Mouse (Mus musculus) embryonic facial prominence, embryonic 15.5 days (tissue): ENCODE measurements around the gene Kmt2e. TPM values are rescaled to one million over a fixed set of nuclear protein-coding genes. Genes with fewer than 3 reads are reported as not detected.
"Not testable (repeated sequence)": the region's sequence is repeated elsewhere in the genome, so short reads cannot be mapped to it uniquely, and the experiment has no call there.

ENCODE experiments used
- ATAC-seq: fragments of 200-750 bp; cut with Nextera tagmentation; 2 replicates; pipeline ENCODE4 v1.8.0; 2017; ENCODE audit warnings: low read depth, moderate TSS enrichment; ENCODE audit not compliant: insufficient number of reproducible peaks, low FRiP score, low TSS enrichment
- H3K27ac ChIP-seq: fragments of 300-500 bp; sonication (generic); replicated peaks from 2 replicates; pipeline ENCODE4 v1.5.1; 2015; ENCODE audit warnings: mild to moderate bottlenecking, inconsistent platforms
- H3K27me3 ChIP-seq: fragments of 300-500 bp; sonication (generic); 2 replicates; pipeline ENCODE4 v1.6.1; 2015; ENCODE audit warnings: inconsistent platforms
- H3K36me3 ChIP-seq: fragments of 300-500 bp; sonication (generic); 2 replicates; pipeline ENCODE4 v1.6.1; 2015; ENCODE audit warnings: mild to moderate bottlenecking, inconsistent platforms
- H3K4me1 ChIP-seq: fragments of 300-500 bp; sonication (generic); 2 replicates; pipeline ENCODE4 v1.6.1; 2015; ENCODE audit warnings: inconsistent platforms
- H3K4me2 ChIP-seq: fragments of 300-500 bp; sonication (generic); replicated peaks from 2 replicates; pipeline ENCODE4 v1.6.1; 2015; ENCODE audit warnings: mild to moderate bottlenecking, inconsistent platforms
- H3K4me3 ChIP-seq: fragments of 300-500 bp; sonication (generic); replicated peaks from 2 replicates; pipeline ENCODE4 v1.5.1; 2015; ENCODE audit warnings: mild to moderate bottlenecking, inconsistent platforms
- H3K9ac ChIP-seq: fragments of 300-500 bp; sonication (generic); 2 replicates; pipeline ENCODE4 v1.6.1; 2015; ENCODE audit warnings: inconsistent platforms
- H3K9me3 ChIP-seq: fragments of 300-500 bp; sonication (generic); replicated peaks from 2 replicates; pipeline ENCODE4 v1.6.1; 2016; ENCODE audit warnings: inconsistent platforms
- WGBS: fragments of 180-500 bp; shearing (Covaris S2); methylation state at CpG from one replicate; pipeline ENCODE4 v1.1.7; 2015; 5-methylcytosine and 5-hydroxymethylcytosine counted together
- polyA plus RNA-seq: library from polyadenylated mRNA; unstranded; fragments of >200 nt; fragmentation: Nextera tagmentation; extraction: Ambion mirVana; gene quantifications from 2 replicates; pipeline ENCODE4 v1.2.1, GENCODE M21; 2015

Kmt2e gene
- polyA plus RNA-seq, 1 experiment from 2014 or later = 109 TPM

- H3K9ac ChIP-seq = peak overlapping the region; percentile 99
- no peak for ATAC-seq
- under 1% methylated on average over 46 of the region's 46 CpGs for WGBS
- H3K9me3 ChIP-seq = no peaks in the 10 kb centered on the region
- no peaks in the 10 kb centered on the region for H3K27me3 ChIP-seq
- peak overlapping the region; percentile 69 for H3K4me2 ChIP-seq
- peak overlapping the region; percentile 87 for H3K4me3 ChIP-seq
- no peaks in the 10 kb centered on the region for H3K36me3 ChIP-seq
- H3K27ac ChIP-seq = peak overlapping the region; percentile 100
- 0 out of 2 replicates have a peak, but pooled peaks cover 7% of the 10 kb centered on the region for H3K4me1 ChIP-seq
Measured at GRCm38 (mm10) chr5:23434598-23435481, 599 bp downstream of the Kmt2e start.

GRCm38 (mm10) chr5:23435482-23436125 lies 1.4 kb downstream of the Kmt2e start:
- Histone ChIP-seq H3K9me3 (no peaks in the 10 kb centered on the region), H3K9ac (peak overlapping the region; percentile 99), H3K27me3 (no peaks in the 10 kb centered on the region), H3K4me2 (peak overlapping the region; percentile 69), H3K36me3 (no peaks in the 10 kb centered on the region), H3K4me1 (0 out of 2 replicates have a peak, but pooled peaks cover 4% of the 10 kb centered on the region), H3K27ac (peak overlapping the region; percentile 100), H3K4me3 (peak overlapping the region; percentile 87)
- WGBS = under 1% methylated on average over 13 of the region's 13 CpGs
- no peak for ATAC-seq

- Histone ChIP-seq H3K27me3 (no peaks in the 10 kb centered on the region), H3K4me1 (no peaks in the 10 kb centered on the region), H3K4me3 (peak overlapping the region; percentile 87), H3K9ac (no peak overlapping the region), H3K36me3 (no peaks in the 10 kb centered on the region), H3K4me2 (peak overlapping the region; percentile 69), H3K27ac (no peak overlapping the region), H3K9me3 (no peaks in the 10 kb centered on the region)
- 11% methylated on average over 2 of the region's 2 CpGs for WGBS
- no peak for ATAC-seq
Measured at GRCm38 (mm10) chr5:23436735-23437134, 2.5 kb downstream of the Kmt2e start.

- Histone ChIP-seq H3K4me2 (no peak overlapping the region), H3K9ac (no peak overlapping the region), H3K36me3 (no peaks in the 10 kb centered on the region), H3K4me3 (no peak overlapping the region), H3K9me3 (no peaks in the 10 kb centered on the region), H3K27ac (no peak overlapping the region), H3K4me1 (peaks cover 6% of the 10 kb centered on the region; the same call in 1 of the 2 replicates), H3K27me3 (no peaks in the 10 kb centered on the region)
- no peak for ATAC-seq
- WGBS = 85% methylated on average over 3 of the region's 3 CpGs
Measured at GRCm38 (mm10) chr5:23439857-23440256, 5.6 kb downstream of the Kmt2e start.

- Histone ChIP-seq H3K9me3 (no peaks in the 10 kb centered on the region), H3K9ac (no peak overlapping the region), H3K27ac (no peak overlapping the region), H3K4me1 (peaks cover 6% of the 10 kb centered on the region; the same call in 1 of the 2 replicates), H3K27me3 (no peaks in the 10 kb centered on the region), H3K4me3 (no peak overlapping the region), H3K4me2 (no peak overlapping the region), H3K36me3 (no peaks in the 10 kb centered on the region)
- no peak for ATAC-seq
Measured at GRCm38 (mm10) chr5:23440572-23440971, 6.3 kb downstream of the Kmt2e start.

GRCm38 (mm10) chr5:23441916-23442315 lies 7.7 kb downstream of the Kmt2e start:
- H3K4me3 ChIP-seq = no peak overlapping the region
- no peaks in the 10 kb centered on the region for H3K27me3 ChIP-seq
- WGBS = 90% methylated on average over 1 of the region's 1 CpGs
- ATAC-seq = no peak
- H3K9ac ChIP-seq = no peak overlapping the region
- no peaks in the 10 kb centered on the region for H3K9me3 ChIP-seq
- H3K27ac ChIP-seq = no peak overlapping the region
- peaks cover 8% of the 10 kb centered on the region; the same call in 1 of the 2 replicates for H3K4me1 ChIP-seq
- H3K4me2 ChIP-seq = no peak overlapping the region
- H3K36me3 ChIP-seq = no peaks in the 10 kb centered on the region

- no peak for ATAC-seq
- Histone ChIP-seq H3K4me1 (peaks cover 8% of the 10 kb centered on the region; the same call in 1 of the 2 replicates), H3K4me3 (no peak overlapping the region), H3K27me3 (no peaks in the 10 kb centered on the region), H3K27ac (no peak overlapping the region), H3K4me2 (no peak overlapping the region), H3K9ac (no peak overlapping the region), H3K36me3 (no peaks in the 10 kb centered on the region), H3K9me3 (no peaks in the 10 kb centered on the region)
- 80% methylated on average over 4 of the region's 4 CpGs for WGBS
Measured at GRCm38 (mm10) chr5:23444411-23444810, 10.2 kb downstream of the Kmt2e start.

- H3K4me2 ChIP-seq, ATAC-seq, H3K27ac ChIP-seq, H3K9ac ChIP-seq, H3K9me3 ChIP-seq, H3K4me1 ChIP-seq, H3K27me3 ChIP-seq, H3K4me3 ChIP-seq: not testable (repeated sequence)
- H3K36me3 ChIP-seq = peaks cover 15% of the 10 kb centered on the region
- WGBS = 91% methylated on average over 2 of the region's 2 CpGs
Measured at GRCm38 (mm10) chr5:23453561-23453960, 19.3 kb downstream of the Kmt2e start.

GRCm38 (mm10) chr5:23461688-23462087 lies 27.4 kb downstream of the Kmt2e start:
- no peak overlapping the region for H3K4me2 ChIP-seq
- no peak overlapping the region for H3K4me3 ChIP-seq
- 57% methylated on average over 2 of the region's 2 CpGs for WGBS
- no peaks in the 10 kb centered on the region for H3K27me3 ChIP-seq
- H3K36me3 ChIP-seq = peaks cover 11% of the 10 kb centered on the region; the same call in 1 of the 2 replicates
- H3K9ac ChIP-seq = no peak overlapping the region
- no peak for ATAC-seq
- no peak overlapping the region for H3K27ac ChIP-seq
- no peaks in the 10 kb centered on the region for H3K9me3 ChIP-seq
- H3K4me1 ChIP-seq = no peaks in the 10 kb centered on the region

- H3K36me3 ChIP-seq = peaks cover 27% of the 10 kb centered on the region
- 96% methylated on average over 3 of the region's 3 CpGs for WGBS
Measured at GRCm38 (mm10) chr5:23464247-23464646, 30.0 kb downstream of the Kmt2e start.

GRCm38 (mm10) chr5:23464743-23465142 lies 30.5 kb downstream of the Kmt2e start:
- Histone ChIP-seq H3K4me1 (no peaks in the 10 kb centered on the region), H3K4me2 (no peak overlapping the region), H3K9me3 (no peaks in the 10 kb centered on the region), H3K4me3 (no peak overlapping the region), H3K27ac (no peak overlapping the region), H3K27me3 (no peaks in the 10 kb centered on the region), H3K36me3 (peaks cover 28% of the 10 kb centered on the region), H3K9ac (no peak overlapping the region)
- 85% methylated on average over 8 of the region's 8 CpGs for WGBS
- no peak for ATAC-seq

More at GRCm38 (mm10) chr5:23464247-23464646, 30.0 kb downstream of the Kmt2e start:
- no peak overlapping the region for H3K4me3 ChIP-seq
- H3K9ac ChIP-seq = no peak overlapping the region
- H3K27me3 ChIP-seq = no peaks in the 10 kb centered on the region
- ATAC-seq = no peak
- H3K4me1 ChIP-seq = no peaks in the 10 kb centered on the region
- no peak overlapping the region for H3K27ac ChIP-seq
- no peak overlapping the region for H3K4me2 ChIP-seq
- no peaks in the 10 kb centered on the region for H3K9me3 ChIP-seq
